Mouse (Mus musculus) gastrocnemius, adult 18-20 months (tissue): ENCODE results near the gene Gm36176. TPM values are rescaled to one million over a fixed set of nuclear protein-coding genes. Genes with fewer than 3 reads are reported as not detected.
"Not testable (repeated sequence)": the region's sequence is repeated elsewhere in the genome, so short reads cannot be mapped to it uniquely, and the experiment has no call there.

Experiments
- DNase-seq: peaks from one replicate; pipeline ENCODE4 v3.0.0; 2021; ENCODE audit warnings: low spot score
- long read RNA-seq, 2 experiments: library from polyadenylated mRNA; stranded (forward); transcript quantifications; one replicate each; pipeline ENCODE4 v2.0.0; 2021
- total RNA-seq, 2 experiments: library from RNA; stranded (reverse); gene quantifications; 2 replicates each; pipeline ENCODE4 v1.2.3; 2021

Gm36176 gene
- total RNA-seq = not detected
- long read RNA-seq, experiment 1 = 0 reads
- long read RNA-seq, experiment 2 = 0 reads

DNA sequence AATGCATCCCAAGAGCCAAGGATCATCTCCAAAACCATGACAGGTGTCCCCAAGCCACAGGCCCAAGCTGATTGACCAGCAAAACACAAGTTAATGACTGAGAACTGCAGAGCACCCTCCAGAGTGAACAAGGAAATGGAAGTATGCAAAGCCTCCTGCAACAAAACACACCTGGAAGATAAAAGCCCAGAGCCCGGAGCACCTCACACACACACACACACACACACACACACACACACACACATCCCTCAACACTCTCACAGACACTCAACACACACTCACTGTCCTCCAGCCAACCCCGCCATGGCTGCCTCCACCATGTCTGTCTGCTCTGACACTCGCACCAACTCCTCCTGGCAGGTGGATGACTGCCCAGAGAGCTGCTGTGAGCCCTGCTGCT, at the start of gene Gm36176:
Gm36176 (plus strand) TSS at position 301 of the 400 bp plus-strand sequence.
- no peak for DNase-seq

DNA sequence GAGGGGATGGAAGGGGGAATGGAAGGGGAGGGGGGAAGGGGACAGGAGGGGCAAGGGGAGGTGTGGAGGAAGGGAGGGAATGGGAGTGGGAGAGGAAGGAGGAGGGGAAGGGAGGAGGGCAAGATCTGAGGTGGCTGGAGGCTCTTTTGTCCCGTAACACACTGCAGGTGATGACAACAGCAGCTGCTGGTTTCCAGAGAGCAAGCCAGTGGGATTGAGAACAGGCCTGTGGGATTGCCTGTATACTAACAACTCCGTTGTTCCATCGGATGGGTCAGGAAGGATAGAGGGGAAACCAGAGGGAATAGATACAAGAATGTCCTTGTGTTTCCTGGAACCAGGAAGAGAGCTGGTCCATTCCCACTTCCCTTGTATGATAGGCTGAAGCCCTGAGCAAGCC, 48.9 kb upstream of the Gm36176 start:
- DNase-seq = no peak

- not testable (repeated sequence) for DNase-seq
These were observed 48.3 kb upstream of the Gm36176 start for GRCm38 (mm10) chr10:77798164-77798920.

DNA sequence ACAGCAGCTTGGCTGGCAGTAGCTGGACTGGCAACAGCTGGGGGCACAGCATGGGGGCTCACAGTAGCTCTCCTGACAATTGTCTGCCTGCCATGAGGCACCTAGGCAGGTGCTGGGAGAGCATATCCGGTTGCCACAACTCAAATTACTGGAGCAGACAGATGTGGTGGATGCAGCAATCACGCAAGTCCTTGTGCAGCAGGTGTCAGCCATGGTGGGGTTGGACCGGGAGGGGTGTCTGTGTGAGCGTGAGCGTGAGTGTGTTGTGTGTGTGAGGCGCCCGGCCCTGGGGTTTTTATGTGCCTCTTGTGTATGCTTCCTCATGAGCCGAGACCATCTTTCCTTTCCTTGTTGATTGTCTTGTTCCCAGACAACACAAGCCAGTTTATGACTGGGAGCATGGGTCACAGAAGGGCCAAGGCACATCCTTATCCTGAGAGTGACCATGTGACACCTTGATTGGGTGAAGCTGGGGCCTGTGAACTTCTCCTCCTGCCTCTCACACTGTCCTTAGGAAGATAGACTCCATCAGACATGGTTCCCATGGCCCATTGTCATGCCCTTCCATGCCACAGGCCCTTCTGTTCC, 47.6 kb upstream of the Gm36176 start, which contains the start of gene Gm19668:
Gm19668 (minus strand) TSS at position 213 of the 588 bp plus-strand sequence.
- no peak for DNase-seq

GRCm38 (mm10) chr10:77804095-77804494, 42.5 kb upstream of the Gm36176 start:
- no peak for DNase-seq

DNA sequence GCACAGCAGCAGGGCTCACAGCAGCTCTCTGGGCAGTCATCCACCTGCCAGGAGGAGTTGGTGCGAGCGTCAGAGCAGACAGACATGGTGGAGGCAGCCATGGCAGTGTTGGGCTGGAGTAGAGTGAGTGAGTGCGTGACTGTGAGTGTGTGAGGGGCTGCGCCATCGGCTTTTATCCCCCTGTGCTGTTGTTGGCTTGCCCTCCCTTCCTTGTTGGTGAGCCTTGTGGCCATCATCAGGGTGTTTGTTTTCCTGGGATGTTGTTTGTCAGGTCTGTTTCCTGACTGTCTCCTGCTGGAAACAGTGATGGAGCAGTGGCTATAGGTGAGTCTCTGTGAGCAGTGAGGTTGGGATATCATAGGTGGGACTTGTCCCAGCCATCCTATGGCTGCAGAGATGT, 34.9 kb upstream of the Gm36176 start, which contains the start of gene Gm9507:
Gm9507 (minus strand) TSS at position 101 of the 400 bp plus-strand sequence.
- DNase-seq = no peak

DNA sequence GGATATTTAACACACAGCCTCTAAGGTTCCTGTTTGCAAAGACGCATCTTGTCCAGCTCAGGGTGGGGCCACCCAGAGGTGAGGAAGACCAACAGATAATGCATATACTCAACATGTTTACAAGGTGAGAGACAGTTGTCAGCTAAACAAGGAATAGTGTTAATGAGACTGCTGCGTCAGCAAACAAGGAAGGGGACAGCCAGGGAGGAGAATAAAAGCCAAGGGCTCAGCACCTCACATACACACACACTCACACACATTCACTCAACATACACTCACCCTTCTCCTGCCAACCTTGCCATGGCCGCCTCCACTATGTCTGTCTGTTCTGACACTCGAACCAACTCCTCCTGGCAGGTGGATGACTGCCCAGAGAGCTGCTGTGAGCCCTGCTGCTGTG, 32.2 kb upstream of the Gm36176 start, which contains the start of gene Gm2696:
Gm2696 (plus strand) TSS at position 301 of the 400 bp plus-strand sequence.
- DNase-seq = no peak

- no peak for DNase-seq
These were observed 31.1 kb upstream of the Gm36176 start for GRCm38 (mm10) chr10:77815514-77815913.

DNA sequence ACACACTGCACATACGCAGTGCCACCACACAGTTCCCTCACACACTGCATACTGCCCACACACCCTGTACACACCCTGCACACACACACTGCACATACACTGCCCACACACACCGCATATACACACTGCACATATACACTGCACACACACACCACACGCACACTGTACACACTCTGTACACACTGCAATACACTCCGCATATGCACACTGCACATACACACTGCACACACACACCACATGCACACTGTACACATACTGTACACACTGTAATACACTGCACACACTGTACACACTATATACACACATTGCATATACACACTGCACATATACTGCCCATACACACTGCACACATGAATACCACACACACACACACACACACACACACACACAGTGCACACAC, 28.1 kb upstream of the Gm36176 start:
- no peak for DNase-seq

- DNase-seq = no peak
These were observed 27.4 kb upstream of the Gm36176 start for GRCm38 (mm10) chr10:77819203-77819602.

- DNase-seq = no peak
These were observed 19.7 kb upstream of the Gm36176 start, which contains the start of gene Krtap10-4 for GRCm38 (mm10) chr10:77826951-77827350. TSS of gene Krtap10-4 (minus strand) at chr10:77827095.

GRCm38 (mm10) chr10:77835647-77836046, 11.0 kb upstream of the Gm36176 start, which contains the start of gene Krtap10-10:
TSS of gene Krtap10-10 (plus strand) at chr10:77835947.
- no peak for DNase-seq

DNA sequence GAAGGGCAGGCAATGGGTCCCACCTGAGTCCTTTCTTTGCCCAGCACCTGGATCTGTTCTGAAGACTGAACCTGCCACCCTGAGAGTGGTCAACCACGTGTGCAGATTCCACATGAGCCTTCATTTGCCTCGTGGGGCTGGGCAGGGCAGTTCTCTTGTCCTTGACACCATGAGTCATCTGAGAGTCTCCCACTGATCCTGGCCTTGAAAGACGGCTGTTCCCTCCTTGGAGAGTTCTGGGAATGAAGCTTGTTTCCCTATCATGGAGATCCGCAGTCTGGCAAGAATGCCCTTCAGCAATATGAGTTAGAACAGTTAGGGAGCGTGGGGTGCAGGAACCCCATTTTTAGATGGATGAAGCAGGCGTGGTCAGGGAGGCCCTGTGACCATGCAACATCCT, 7.6 kb upstream of the Gm36176 start:
- no peak for DNase-seq

GRCm38 (mm10) chr10:77846961-77847360, 358 bp downstream of the Gm36176 start:
- DNase-seq = no peak

DNA sequence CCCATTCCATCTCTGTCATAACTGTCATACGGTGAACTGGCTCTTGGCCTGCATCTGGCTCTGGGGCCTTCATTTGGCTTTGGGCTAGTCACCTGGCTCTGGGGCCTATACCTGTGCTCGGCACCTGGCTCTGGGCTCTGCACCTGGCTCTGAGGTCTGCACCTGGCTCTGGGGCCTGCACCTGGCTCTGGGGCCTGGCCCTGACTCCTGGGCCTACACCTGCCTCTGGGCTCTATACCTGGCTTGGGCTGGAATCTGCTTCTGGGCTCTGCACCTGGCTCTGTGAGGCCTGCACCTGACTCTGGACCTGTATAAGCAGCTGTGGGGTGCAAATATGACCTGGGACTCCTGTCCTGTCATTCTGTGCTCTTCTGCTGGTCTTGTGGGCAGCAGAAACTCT, 935 bp downstream of the Gm36176 start:
- no peak for DNase-seq

DNA sequence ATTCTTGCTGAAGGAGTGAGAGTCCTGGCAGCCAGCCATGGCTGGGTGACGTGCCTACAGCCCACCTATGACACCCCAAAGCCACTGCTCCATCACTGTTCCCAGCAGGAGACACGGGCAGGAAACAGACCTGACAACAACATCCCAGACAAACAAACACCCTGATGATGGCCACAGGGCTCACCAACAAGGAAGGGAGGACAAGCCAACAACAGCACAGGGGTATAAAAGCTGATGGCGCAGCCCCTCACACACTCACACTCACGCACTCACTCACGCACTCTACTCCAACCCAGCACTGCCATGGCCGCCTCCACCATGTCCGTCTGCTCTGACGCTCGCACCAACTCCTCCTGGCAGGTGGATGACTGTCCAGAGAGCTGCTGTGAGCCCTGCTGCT, 6.0 kb downstream of the Gm36176 start, which contains the start of gene Gm10318:
Gm10318 (plus strand) TSS at position 301 of the 400 bp plus-strand sequence.
- no peak for DNase-seq

GRCm38 (mm10) chr10:77861675-77862074, 15.1 kb downstream of the Gm36176 start, which contains the start of gene Gm3285:
TSS of gene Gm3285 (plus strand) at chr10:77861975.
- DNase-seq = no peak

GRCm38 (mm10) chr10:77864067-77864761, 17.6 kb downstream of the Gm36176 start:
- DNase-seq = no peak

DNA sequence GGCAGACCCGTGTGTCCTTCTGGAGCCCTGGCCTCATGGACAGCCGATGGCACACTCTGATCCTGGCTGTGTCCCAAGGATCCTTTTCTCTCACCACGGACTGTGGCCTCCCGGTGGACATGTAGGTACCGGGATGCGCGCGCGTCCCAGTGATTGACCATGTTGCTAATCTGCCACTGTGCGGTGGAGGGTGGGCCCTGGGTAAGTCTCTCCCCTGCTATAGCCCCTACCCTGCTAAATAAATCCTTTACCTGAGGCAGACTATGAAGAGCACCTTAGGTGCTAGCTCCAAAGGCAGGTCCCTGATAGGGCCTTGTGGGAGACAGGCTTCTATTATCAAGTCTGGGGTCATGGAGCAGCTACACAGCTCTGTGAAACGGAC, 18.1 kb downstream of the Gm36176 start:
- no peak for DNase-seq

DNA sequence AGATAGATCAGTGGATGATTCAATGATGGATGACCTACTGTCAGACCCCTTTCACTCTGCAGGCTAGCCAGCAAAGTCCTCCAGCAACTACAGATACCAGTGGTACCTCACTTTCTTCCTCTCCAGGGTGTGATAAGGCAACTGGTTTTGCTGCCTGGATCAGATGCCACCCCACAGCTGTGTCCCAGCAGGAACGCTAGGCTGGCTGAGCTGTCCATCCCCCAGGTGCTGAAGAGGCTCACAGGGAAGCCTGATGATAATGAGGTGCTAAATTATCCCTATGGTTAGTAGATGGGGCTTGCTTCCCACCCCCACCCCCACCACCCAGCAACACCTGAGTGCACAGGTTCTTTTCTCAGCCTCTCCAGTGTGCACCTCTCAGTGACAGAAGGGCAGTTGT, 20.9 kb downstream of the Gm36176 start:
- DNase-seq = no peak

GRCm38 (mm10) chr10:77869651-77870050, 23.0 kb downstream of the Gm36176 start:
- DNase-seq = no peak

GRCm38 (mm10) chr10:77878985-77879384, 32.4 kb downstream of the Gm36176 start:
- DNase-seq = no peak
